Mouse (Mus musculus) midbrain, embryonic 10.5 days (tissue): Measurements from ENCODE around the gene Ppp1r14a. TPM values are rescaled to one million over a fixed set of nuclear protein-coding genes. Genes with fewer than 3 reads are reported as not detected.

ENCODE experiments used
- polyA plus RNA-seq: library from polyadenylated mRNA; unstranded; fragments of >200 nt; fragmentation: Nextera tagmentation; extraction: Ambion mirVana; gene quantifications from 2 replicates; pipeline ENCODE4 v1.2.1, GENCODE M21; 2016

Ppp1r14a gene
- polyA plus RNA-seq, 1 experiment from 2014 or later = 21.9 TPM

Other genes with a start within 250 kb of the Ppp1r14a start
- gene Ryr1, start 164.1 kb upstream of the Ppp1r14a start, polyA plus RNA-seq = 0.49 and 0.96 TPM in 2 replicates
- gene Rasgrp4, start 154.5 kb upstream of the Ppp1r14a start, polyA plus RNA-seq = 0.33 and 0.76 TPM in 2 replicates
- gene Fam98c, start 133.1 kb upstream of the Ppp1r14a start, polyA plus RNA-seq = 13.7 and 14.8 TPM in 2 replicates
- gene Ggn, start 119.1 kb upstream of the Ppp1r14a start, polyA plus RNA-seq = 1.2 and 1.3 TPM in 2 replicates
- gene Spred3, start 118.9 kb upstream of the Ppp1r14a start, polyA plus RNA-seq = 4.1 and 5.2 TPM in 2 replicates
- 295 and 312 TPM in 2 replicates for gene Psmd8, start 108.6 kb upstream of the Ppp1r14a start, polyA plus RNA-seq
- 0.43 and 0.52 TPM in 2 replicates for gene Catsperg1, start 75.3 kb upstream of the Ppp1r14a start, polyA plus RNA-seq
- gene Kcnk6, start 56.8 kb upstream of the Ppp1r14a start, polyA plus RNA-seq = 0.65 and 0.85 TPM in 2 replicates
- 106 and 111 TPM in 2 replicates for gene Yif1b, start 51.0 kb upstream of the Ppp1r14a start, polyA plus RNA-seq
- gene 2200002D01Rik, start 40.8 kb upstream of the Ppp1r14a start, polyA plus RNA-seq = 4.2 and 4.7 TPM in 2 replicates
- gene Spint2, start 7.4 kb upstream of the Ppp1r14a start, polyA plus RNA-seq = 20.5 and 20.8 TPM in 2 replicates
- gene Dpf1, start 14.6 kb downstream of the Ppp1r14a start, polyA plus RNA-seq = 38.8 and 55.4 TPM in 2 replicates
- gene Sipa1l3, start 229.3 kb downstream of the Ppp1r14a start, polyA plus RNA-seq = 8.4 and 8.7 TPM in 2 replicates